Mouse (Mus musculus) layer of hippocampus, adult 2 months (tissue): Measurements from ENCODE around the gene Lad1. TPM values are rescaled to one million over a fixed set of nuclear protein-coding genes. Genes with fewer than 3 reads are reported as not detected.
A peak's percentile ranks its signal among the peaks of the same experiment; 100 is the strongest.

Source experiments
- DNase-seq, 2 experiments: peaks; one replicate each; pipeline ENCODE4 v3.0.0; 2022; ENCODE audit warnings: low spot score in 2 of 2
- H3K27ac ChIP-seq: fragments of 200-600 bp; 2 replicates; pipeline ENCODE4 v1.8.1; 2022
- H3K4me3 ChIP-seq: fragments of 200-600 bp; 2 replicates; pipeline ENCODE4 v1.8.1; 2022; ENCODE audit warnings: mild to moderate bottlenecking
- CTCF ChIP-seq: fragments of 200-600 bp; conservative IDR thresholded peaks from 2 replicates; pipeline ENCODE4 v1.8.1; 2022; ENCODE audit warnings: antibody characterized with exemption, mild to moderate bottlenecking, moderate library complexity
- total RNA-seq, 2 experiments: library from RNA; stranded (reverse); gene quantifications; 2 replicates each; pipeline ENCODE4 v1.2.3; 2021

The Lad1 gene
- total RNA-seq, 2 experiments from 2014 or later, result 0.97 to 1.3 TPM

DNA sequence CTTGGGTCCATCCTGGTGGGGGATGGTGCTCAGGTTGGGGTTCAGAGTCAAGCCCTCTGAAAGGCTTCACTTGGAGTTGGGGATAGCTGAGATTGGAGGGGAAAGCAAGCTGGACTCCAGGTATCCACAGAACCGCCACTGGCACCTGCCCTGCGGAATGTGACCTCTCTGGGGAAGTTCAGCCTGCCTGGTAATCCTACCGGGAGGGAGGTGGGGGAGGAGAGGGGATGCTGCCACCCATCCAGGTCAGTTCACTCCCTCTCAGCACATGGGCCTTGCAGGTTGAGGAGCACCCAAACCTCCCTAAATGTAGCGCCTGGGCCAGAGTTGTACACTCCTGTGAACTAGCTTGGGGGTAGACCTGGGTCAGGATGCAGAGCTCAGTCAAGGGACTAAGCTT is 37.7 kb downstream of the Lad1 start:
- no peak overlapping the region for H3K27ac ChIP-seq
- no peak overlapping the region for H3K4me3 ChIP-seq
- TF ChIP-seq CTCF, result no peak
- no peak for DNase-seq

DNA sequence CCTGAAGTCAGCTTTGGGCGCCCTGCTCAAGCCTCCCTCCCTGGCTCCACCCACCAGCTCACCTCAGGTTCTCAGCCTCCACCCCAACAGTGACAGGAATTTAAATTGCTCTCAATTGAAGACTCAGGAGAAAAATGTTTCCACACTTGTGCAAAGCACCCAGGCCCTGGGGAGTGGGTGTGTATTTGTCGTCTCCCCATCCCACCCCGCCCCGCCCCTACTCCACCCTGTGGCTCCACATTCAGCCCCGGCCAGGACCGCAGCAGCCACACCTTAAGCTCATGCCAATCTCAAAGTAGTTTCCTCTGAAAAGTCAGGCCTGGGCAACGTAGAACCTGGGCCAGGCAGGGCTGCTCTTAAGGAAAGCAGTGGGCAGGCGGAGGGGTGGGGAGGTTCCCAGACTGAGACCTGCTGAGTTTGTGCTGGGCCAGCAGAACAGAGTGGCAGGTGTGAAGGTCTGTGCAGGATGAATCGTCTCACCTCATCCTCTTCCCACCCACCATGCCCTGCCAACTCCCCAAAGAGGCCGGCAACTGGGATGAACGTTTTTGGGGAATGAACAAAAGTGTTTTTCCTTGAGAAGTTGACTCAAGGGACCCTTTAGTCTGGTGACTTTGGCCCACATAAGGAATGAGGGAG is 38.9 kb downstream of the Lad1 start:
- Histone ChIP-seq H3K27ac (no peak overlapping the region), H3K4me3 (no peak overlapping the region)
- TF ChIP-seq CTCF, result no peak
- no peak for DNase-seq

GRCm38 (mm10) chr1:135858533-135858932 is 40.1 kb downstream of the Lad1 start:
- DNase-seq, result no peak
- no peak overlapping the region for H3K27ac ChIP-seq
- TF ChIP-seq CTCF, result no peak
- no peak overlapping the region for H3K4me3 ChIP-seq

DNA sequence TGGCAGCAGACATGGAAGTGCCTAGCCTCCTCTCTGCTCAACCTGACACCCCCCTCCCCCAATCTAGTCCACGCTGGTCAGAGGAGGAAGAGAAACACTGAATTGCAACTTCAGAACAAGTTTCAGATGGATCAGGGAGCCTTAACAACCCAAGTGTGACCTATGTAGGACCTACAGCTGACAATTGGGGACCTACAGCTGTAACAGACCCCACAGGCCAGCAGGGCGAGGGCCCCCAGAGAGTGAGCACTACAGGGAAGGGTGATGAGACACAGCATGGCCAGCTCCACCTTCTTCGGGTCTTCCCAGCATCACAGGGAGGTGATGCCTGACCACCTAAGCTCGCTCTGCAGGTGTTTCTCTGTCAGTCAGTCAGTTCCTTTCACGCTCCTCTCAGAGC is 42.7 kb downstream of the Lad1 start:
- no peak overlapping the region for H3K4me3 ChIP-seq
- no peak overlapping the region for H3K27ac ChIP-seq
- no peak for TF ChIP-seq CTCF
- no peak for DNase-seq

GRCm38 (mm10) chr1:135861980-135862552 is 43.7 kb downstream of the Lad1 start:
- Histone ChIP-seq H3K27ac (no peak overlapping the region), H3K4me3 (no peak overlapping the region)
- no peak for DNase-seq
- TF ChIP-seq CTCF, result no peak

DNA sequence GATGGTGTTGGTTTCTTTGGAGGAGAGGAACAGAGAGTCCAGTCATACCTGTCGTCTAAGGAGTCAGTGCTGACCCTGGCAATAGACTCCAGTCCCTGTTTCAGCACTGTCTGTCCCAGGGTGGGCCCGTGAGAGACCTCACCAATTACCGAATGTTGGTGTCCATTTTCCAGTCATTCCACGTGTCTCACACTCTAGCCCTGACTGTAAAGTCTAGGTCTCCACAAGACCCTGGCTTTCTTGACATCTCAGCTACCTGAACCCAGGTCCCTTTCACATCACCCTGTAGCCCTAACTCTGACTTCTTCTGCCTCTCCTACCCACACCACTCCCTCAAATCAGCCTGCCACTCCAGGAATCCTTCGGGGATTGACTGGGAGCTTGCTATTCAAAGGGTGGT is 44.2 kb downstream of the Lad1 start:
- DNase-seq, result no peak
- H3K4me3 ChIP-seq, result no peak overlapping the region
- no peak for TF ChIP-seq CTCF

DNA sequence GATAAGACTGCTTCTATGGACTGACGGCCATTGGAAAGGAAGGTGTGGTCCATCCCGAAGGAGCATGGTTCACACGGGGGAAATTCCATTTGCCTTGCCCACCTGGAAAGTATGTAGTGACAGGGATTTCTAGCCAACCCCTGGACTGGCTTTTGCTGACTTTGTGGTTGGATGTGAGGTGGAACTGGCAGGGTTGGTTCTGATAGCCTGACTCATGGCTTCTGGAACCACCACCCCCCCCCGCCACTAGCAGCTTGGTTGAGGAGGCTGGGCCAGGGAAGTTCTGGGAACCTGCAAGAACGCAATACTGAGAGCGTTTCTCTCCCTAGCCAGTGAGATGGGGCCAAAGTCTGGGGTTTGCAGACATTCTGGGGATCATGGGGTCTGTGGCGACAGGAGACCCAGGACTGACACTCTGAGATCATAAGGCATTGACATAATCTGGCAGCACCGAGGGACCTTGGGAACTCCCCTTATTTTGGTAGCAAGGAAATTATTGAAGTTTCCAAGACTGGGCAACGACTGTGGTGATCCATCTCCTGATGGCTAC is 45.5 kb downstream of the Lad1 start:
- TF ChIP-seq CTCF, result no peak
- DNase-seq, result no peak
- Histone ChIP-seq H3K27ac (no peak overlapping the region), H3K4me3 (no peak overlapping the region)

More for the DNA sequence above, 44.2 kb downstream of the Lad1 start:
- H3K27ac ChIP-seq, result no peak overlapping the region

DNA sequence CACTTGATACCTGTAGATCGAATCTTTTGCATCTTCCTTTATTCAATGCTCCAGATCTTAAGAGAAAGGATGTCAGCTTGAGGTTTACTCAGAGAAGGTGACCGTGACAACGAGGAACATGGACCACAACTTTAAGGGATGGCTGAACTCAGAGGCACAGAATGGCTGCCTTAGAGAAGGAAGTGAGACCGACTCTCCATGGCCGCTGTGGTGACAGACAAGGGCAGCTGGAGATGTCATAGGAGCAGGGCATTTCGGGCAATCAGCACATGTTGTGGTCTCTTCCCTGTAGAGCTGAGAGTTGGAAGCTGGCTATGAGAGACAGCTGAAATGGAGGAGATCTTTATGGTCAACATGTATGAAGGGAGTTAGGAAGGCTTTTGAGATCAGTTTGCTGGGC is 46.4 kb downstream of the Lad1 start:
- no peak for TF ChIP-seq CTCF
- no peak for DNase-seq
- Histone ChIP-seq H3K27ac (no peak overlapping the region), H3K4me3 (no peak overlapping the region)

DNA sequence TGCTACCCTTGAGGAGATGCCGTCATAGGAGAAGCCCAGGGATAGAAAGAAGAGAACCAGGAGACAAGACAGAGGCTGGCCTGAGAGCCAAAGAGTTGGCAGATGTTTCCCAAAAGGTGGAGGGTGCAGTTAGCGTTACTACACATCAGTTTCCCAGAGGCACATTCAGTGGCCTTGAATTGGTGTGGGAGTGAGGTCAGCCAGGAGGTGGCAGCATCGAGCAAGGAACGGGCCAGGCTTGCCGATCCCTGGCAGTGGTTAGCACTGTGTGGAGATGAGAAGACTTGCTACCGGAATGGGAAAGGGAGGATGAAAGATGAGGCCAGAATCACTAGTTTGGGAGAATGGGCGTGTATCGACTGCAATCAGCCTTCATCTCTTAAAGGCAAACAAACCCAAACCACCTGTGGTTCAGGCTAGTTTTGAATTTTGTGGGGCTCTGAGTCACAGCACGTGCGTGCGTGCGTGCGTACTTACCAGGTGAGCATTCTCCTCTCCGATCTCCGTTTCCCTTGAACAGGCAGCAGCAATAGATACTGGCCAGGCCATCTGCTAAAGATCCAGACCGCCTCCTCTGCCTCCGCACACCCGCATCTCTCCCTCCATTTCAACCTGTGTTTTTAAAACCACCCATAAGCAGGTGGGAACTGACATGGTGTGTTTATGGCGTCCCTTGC is 47.3 kb downstream of the Lad1 start:
- Histone ChIP-seq H3K4me3 (no peak overlapping the region), H3K27ac (no peak overlapping the region)
- peak; percentile 94 for TF ChIP-seq CTCF
- peak; percentile 85 to 92 for DNase-seq

DNA sequence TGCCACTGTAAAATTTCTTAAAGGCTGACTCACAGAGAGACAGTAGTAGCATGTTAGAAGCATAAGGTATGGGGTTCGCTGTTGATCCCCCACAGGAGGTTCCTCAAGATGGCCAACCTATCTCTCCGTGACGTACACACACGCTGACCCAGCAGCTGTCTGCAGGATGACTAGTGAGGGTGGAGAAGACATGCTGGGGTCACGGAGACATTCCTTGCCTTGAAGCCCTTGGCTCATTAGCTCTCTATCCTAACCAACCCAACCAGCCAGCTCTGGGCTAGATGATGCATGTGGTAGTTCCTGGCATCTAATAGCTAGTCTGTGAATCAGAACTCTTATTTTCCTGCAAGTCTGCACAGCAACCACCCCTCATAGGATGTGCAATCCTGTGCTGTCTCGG is 50.2 kb downstream of the Lad1 start:
- Histone ChIP-seq H3K4me3 (no peak overlapping the region), H3K27ac (0 out of 2 replicates have a peak overlapping the region, but pooled peaks have one; percentile 36)
- DNase-seq, result no peak
- no peak for TF ChIP-seq CTCF

DNA sequence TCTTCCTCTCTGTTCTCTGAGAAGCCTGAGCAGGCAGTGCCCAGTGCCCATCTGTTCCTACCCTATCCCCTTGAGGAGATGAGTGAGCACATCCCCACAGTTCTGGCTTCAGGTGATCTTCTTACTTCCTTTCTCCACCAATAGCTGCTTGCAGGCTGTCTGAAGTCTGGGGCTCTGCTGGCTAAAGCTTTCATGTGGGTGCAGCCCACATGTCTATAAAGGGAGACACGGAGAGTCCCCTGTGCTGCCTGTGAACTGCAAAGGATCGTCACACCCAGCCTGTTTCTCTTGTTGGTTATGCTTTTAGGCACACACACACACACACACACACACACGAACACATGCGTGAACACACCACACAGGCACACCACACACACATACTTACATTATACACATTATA is 54.6 kb downstream of the Lad1 start:
- H3K4me3 ChIP-seq, result no peak overlapping the region
- no peak for TF ChIP-seq CTCF
- DNase-seq, result no peak
- no peak overlapping the region for H3K27ac ChIP-seq

- no peak for TF ChIP-seq CTCF
- no peak for DNase-seq
- H3K4me3 ChIP-seq, result no peak overlapping the region
- H3K27ac ChIP-seq, result no peak overlapping the region
These were observed 58.9 kb downstream of the Lad1 start for GRCm38 (mm10) chr1:135877248-135877647.

GRCm38 (mm10) chr1:135882385-135883109 is 64.1 kb downstream of the Lad1 start:
- Histone ChIP-seq H3K27ac (no peak overlapping the region), H3K4me3 (no peak overlapping the region)
- peak; percentile 90 for TF ChIP-seq CTCF
- DNase-seq, result peak; percentile 31 to 66

Other genes with a start within 250 kb of the Lad1 start
- gene Nav1, start 211.3 kb upstream of the Lad1 start, total RNA-seq, result 10 to 100 TPM; 60.3 to 71.2 TPM
- gene Csrp1, start 98.5 kb upstream of the Lad1 start, total RNA-seq, result 100 to 1,000 TPM; 220 to 231 TPM
- 10 to 100 TPM; 11.8 to 12.1 TPM for gene Phlda3, start 52.5 kb upstream of the Lad1 start, total RNA-seq
- gene Tnni1, start 39.2 kb upstream of the Lad1 start, total RNA-seq, result 1 to 10 TPM; 2.9 to 3.2 TPM
- 1 to 10 TPM; 1.4 to 1.6 TPM for gene Tnnt2, start 17.8 kb downstream of the Lad1 start, total RNA-seq
- gene Pkp1, start 100.6 kb downstream of the Lad1 start, total RNA-seq, result not detected
- gene Igfn1, start 187.7 kb downstream of the Lad1 start, total RNA-seq, result under 1 TPM; 0.15 to 0.36 TPM
- 10 to 100 TPM; 69.5 to 85.7 TPM for gene Tmem9, start 189.6 kb downstream of the Lad1 start, total RNA-seq
- gene Ascl5, start 232.2 kb downstream of the Lad1 start, total RNA-seq, result not detected
- under 1 TPM; 0.49 to 0.77 TPM for gene Cacna1s, start 234.2 kb downstream of the Lad1 start, total RNA-seq